Comparison of ENCODE assay signal across 8 mouse cellular contexts in the genomic region with DNA sequence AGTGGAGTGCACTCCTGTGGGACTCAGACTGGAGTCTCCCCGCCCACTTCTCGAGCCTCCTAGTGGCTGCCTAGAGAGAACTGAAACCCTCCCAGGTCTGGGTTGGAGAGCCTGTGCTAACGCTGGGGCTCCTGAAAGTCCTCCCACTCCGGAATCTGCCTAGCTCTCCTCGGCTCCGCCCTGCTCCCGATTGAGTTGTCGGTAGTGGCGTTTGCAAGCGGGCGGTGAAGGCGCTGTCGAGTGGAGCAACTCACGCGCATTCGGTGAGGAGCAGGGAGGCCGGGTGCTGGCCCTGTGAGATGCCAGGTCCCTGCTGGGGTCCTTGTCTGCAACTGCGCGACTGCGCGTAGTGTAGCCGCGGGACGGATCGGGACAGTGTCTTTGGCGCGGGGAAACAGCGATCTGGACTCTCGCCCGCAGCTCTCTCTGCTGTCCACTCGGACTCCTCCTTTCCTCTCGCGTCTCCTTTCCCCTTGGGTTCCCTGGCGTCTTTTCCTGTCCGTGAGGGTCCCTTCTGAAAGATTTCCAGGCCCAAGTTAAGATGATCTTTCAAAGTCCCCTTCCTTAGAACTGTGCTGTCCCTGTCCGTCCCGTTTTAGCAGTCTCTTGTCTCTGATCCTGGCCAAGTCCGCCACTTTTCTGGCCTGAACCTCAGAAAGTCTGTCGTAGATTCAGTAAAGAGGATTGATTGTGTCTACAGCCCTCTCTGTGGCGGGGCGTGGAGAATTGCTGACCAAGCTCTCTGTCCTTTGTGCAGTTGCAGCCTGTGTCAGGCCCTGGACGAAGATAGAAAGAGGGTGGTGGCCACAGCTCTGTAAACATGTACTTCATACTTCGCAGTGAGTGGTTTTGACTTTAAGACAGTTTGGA. TPM values are rescaled to one million over a fixed set of nuclear protein-coding genes. Genes with fewer than 3 reads are reported as not detected.
DNase-seq lines count a peak whose midpoint lies in the region; ATAC-seq and TF ChIP-seq lines count a peak whose summit lies in the region.

No protein-coding gene starts in this region.

- H3K4me1 ChIP-seq in heart, embryonic 13.5 days: peaks cover 30% of the 10 kb centered on the region
- no peaks in the 10 kb centered on the region for H3K4me1 ChIP-seq in kidney, postnatal 0 days (replicated peaks; ENCODE audit: insufficient read depth, low read length)
- H3K4me1 ChIP-seq in liver, embryonic 12.5 days: peaks cover 16% of the 10 kb centered on the region; the same call in 1 of the 2 replicates

- peak overlapping the region; percentile 78 for H3K4me2 ChIP-seq in heart, embryonic 13.5 days
- H3K4me2 ChIP-seq in kidney, postnatal 0 days (ENCODE audit: low read length): peak overlapping the region; percentile 82
- H3K4me2 ChIP-seq in liver, embryonic 12.5 days: peak overlapping the region; percentile 78

- H3K9ac ChIP-seq in heart, embryonic 13.5 days: peak overlapping the region; percentile 94
- peak overlapping the region; percentile 87 for H3K9ac ChIP-seq in kidney, postnatal 0 days (ENCODE audit: low read depth, low read length)
- peak overlapping the region; percentile 74 for H3K9ac ChIP-seq in liver, embryonic 12.5 days

- TF ChIP-seq CTCF in kidney, postnatal 0 days (IDR thresholded peaks at IDR 0.05; ENCODE audit: low read depth): peak; percentile 62

- no peaks in the 10 kb centered on the region for H3K36me3 ChIP-seq in heart, embryonic 13.5 days
- H3K36me3 ChIP-seq in kidney, postnatal 0 days (ENCODE audit: insufficient read depth, low read length): no peaks in the 10 kb centered on the region
- H3K36me3 ChIP-seq in liver, embryonic 12.5 days: no peaks in the 10 kb centered on the region
- H3K36me3 ChIP-seq in splenic B cell, adult 2 months (ENCODE audit: control insufficient read depth, insufficient read depth, low read length, poor library complexity, severe bottlenecking): 0 out of 2 replicates have a peak, but pooled peaks cover 1% of the 10 kb centered on the region

- WGBS in heart, embryonic 13.5 days: under 1% methylated on average over 43 of the region's 43 CpGs
- under 1% methylated on average over 43 of the region's 43 CpGs for WGBS in kidney, postnatal 0 days
- WGBS in liver, embryonic 12.5 days (ENCODE audit: insufficient replicate concordance): 2% methylated on average over 43 of the region's 43 CpGs

- ATAC-seq in heart, embryonic 13.5 days (ENCODE audit: extremely low read depth, insufficient number of reproducible peaks, low FRiP score, low TSS enrichment): peak; percentile 81; the same call in 1 of the 2 replicates
- peak; percentile 97 for ATAC-seq in kidney, postnatal 0 days (replicated peaks; ENCODE audit: low FRiP score, low read depth)
- peak; percentile 91 for ATAC-seq in liver, embryonic 12.5 days

- H3K27ac ChIP-seq in heart, embryonic 13.5 days (replicated peaks): peak overlapping the region; percentile 98
- peak overlapping the region; percentile 96 for H3K27ac ChIP-seq in kidney, postnatal 0 days
- H3K27ac ChIP-seq in liver, embryonic 12.5 days: peak overlapping the region; percentile 77

- no peaks in the 10 kb centered on the region for H3K9me3 ChIP-seq in heart, embryonic 13.5 days
- H3K9me3 ChIP-seq in kidney, postnatal 0 days (replicated peaks; ENCODE audit: low read length): no peaks in the 10 kb centered on the region
- H3K9me3 ChIP-seq in liver, embryonic 12.5 days (replicated peaks): no peaks in the 10 kb centered on the region

- DNase-seq in CD8-positive naive resting alpha-beta T cell, adult 2 months (ENCODE audit: low read depth in 2 of 2, low spot score in 2 of 2): peak; percentile 19 to 33
- peak; percentile 50 for DNase-seq in c-Kit-positive CD71-negative TER-119-negative erythroid progenitor cells, embryonic 14.5 days (ENCODE audit: low read depth)
- DNase-seq in fibroblast of lung, adult 2 months (ENCODE audit: low read depth): peak; percentile 87
- DNase-seq in kidney, postnatal 0 days (ENCODE audit: low spot score): peak; percentile 98
- peak; percentile 71 for DNase-seq in naive thymus-derived CD4-positive, alpha-beta T cell, adult 2 months (ENCODE audit: low read depth)
- peak; percentile 71 for DNase-seq in splenic B cell, adult 2 months (ENCODE audit: low read depth, low spot score)

- peak overlapping the region; percentile 77 for H3K4me3 ChIP-seq in heart, embryonic 13.5 days
- peak overlapping the region; percentile 68 for H3K4me3 ChIP-seq in kidney, postnatal 0 days (replicated peaks; ENCODE audit: low read depth, low read length)
- peak overlapping the region; percentile 63 for H3K4me3 ChIP-seq in liver, embryonic 12.5 days

- H3K27me3 ChIP-seq in heart, embryonic 13.5 days (replicated peaks): no peaks in the 10 kb centered on the region
- no peaks in the 10 kb centered on the region for H3K27me3 ChIP-seq in kidney, postnatal 0 days (ENCODE audit: insufficient read depth, low read length)
- no peaks in the 10 kb centered on the region for H3K27me3 ChIP-seq in liver, embryonic 12.5 days (replicated peaks)
- no peaks in the 10 kb centered on the region; the same call in 1 of the 2 replicates for H3K27me3 ChIP-seq in splenic B cell, adult 2 months (ENCODE audit: control insufficient read depth, insufficient read depth, low read length, poor library complexity, severe bottlenecking)

RNA-seq across cellular contexts. Expression of a gene that starts 26.9 kb away (rescaled TPM):
- polyA plus RNA-seq in heart, embryonic 13.5 days (2015; fragmentation: Nextera tagmentation; extraction: Ambion mirVana): 1.2 TPM in 2 replicates
- 1.3 and 1.4 TPM in 2 replicates for polyA plus RNA-seq in kidney, postnatal 0 days (2015; fragmentation: Nextera tagmentation; extraction: Ambion mirVana)
- 0.39 and 0.51 TPM in 2 replicates for polyA plus RNA-seq in liver, embryonic 12.5 days (2016; fragmentation: Nextera tagmentation; extraction: Ambion mirVana)

Comparison
In these comparisons a context has a peak if more than half of its experiments do, and no peak if none do; other contexts are left out.
1. Peak in every context shown above with its lines: DNase-seq, ATAC-seq, H3K4me3 ChIP-seq and H3K27ac ChIP-seq.
2. DNase-seq: peak in every context shown above with its lines; median percentile 98 in kidney, postnatal 0 days; 87 in fibroblast of lung, adult 2 months; 71 in naive thymus-derived CD4-positive, alpha-beta T cell, adult 2 months; 71 in splenic B cell, adult 2 months; 50 in c-Kit-positive CD71-negative TER-119-negative erythroid progenitor cells, embryonic 14.5 days; 26 in CD8-positive naive resting alpha-beta T cell, adult 2 months.